Mouse (Mus musculus) thymus, adult 2 months (tissue): ENCODE results near the gene Pip5k1b.

Experiments
- CTCF ChIP-seq: fragments of 200-500 bp; IDR thresholded peaks from 2 replicates; pipeline ENCODE4 v1.5.1; 2012; ENCODE audit warnings: mild to moderate bottlenecking, control low read depth, low read length, moderate library complexity, borderline replicate concordance; ENCODE audit not compliant: control insufficient read depth, poor library complexity, insufficient read depth; ENCODE audit errors: extremely low read depth
- POLR2A ChIP-seq: fragments of 200-500 bp; IDR thresholded peaks from 2 replicates; pipeline ENCODE4 v1.6.1; 2012; ENCODE audit warnings: mild to moderate bottlenecking, low read length, control low read depth, moderate library complexity; ENCODE audit not compliant: control insufficient read depth, poor library complexity, insufficient read depth; ENCODE audit errors: extremely low read depth

GRCm38 (mm10) chr19:24539041-24539440, 16.6 kb downstream of the Pip5k1b start:
- no peak for TF ChIP-seq CTCF
- no peak for TF ChIP-seq POLR2A
